Mouse (Mus musculus) gastrocnemius, postnatal 14 days (tissue): ENCODE measurements around the gene Rab11fip5. TPM values are rescaled to one million over a fixed set of nuclear protein-coding genes. Genes with fewer than 3 reads are reported as not detected.

Experiments
- DNase-seq: peaks from one replicate; pipeline ENCODE4 v3.0.0; 2021; ENCODE audit warnings: mixed read lengths
- intact Hi-C: fragments of 180-260 bp; cut with DNase I; formaldehyde crosslinking; loops from one replicate; pipeline ENCODE4 v1.15.1; 2025; ENCODE audit warnings: low total_unique reads
- long read RNA-seq, 2 experiments: library from polyadenylated mRNA; stranded (forward); transcript quantifications; one replicate each; pipeline ENCODE4 v2.0.0; 2021
- total RNA-seq, 2 experiments: library from RNA; stranded (reverse); gene quantifications; 2 replicates each; pipeline ENCODE4 v1.2.3; 2021

Rab11fip5 gene
- total RNA-seq, result 10 to 100 TPM; 25.9 to 31.5 TPM
- long read RNA-seq, experiment 1, full-length matches to known transcripts, result 24 of 33 reads
- long read RNA-seq, experiment 1, partial matches to known transcripts, result 5 of 33 reads
- long read RNA-seq, experiment 1, other reads (novel, unspliced or antisense), result 4 of 33 reads
- long read RNA-seq, experiment 2, full-length matches to known transcripts, result 27 of 43 reads
- long read RNA-seq, experiment 2, partial matches to known transcripts, result 7 of 43 reads
- long read RNA-seq, experiment 2, other reads (novel, unspliced or antisense), result 9 of 43 reads

- DNase-seq, result peak; percentile 48
These were observed at the start of gene Rab11fip5 for GRCm38 (mm10) chr6:85373951-85374733. Rab11fip5 (minus strand) TSS chr6:85374634.

GRCm38 (mm10) chr6:85423836-85424379, 49.5 kb upstream of the Rab11fip5 start, which contains the start of gene Noto:
Noto (plus strand) TSS chr6:85423886.
- no peak for DNase-seq
- intact Hi-C loops, result no loop called here

More at GRCm38 (mm10) chr6:85373951-85374733, at the start of gene Rab11fip5:
- intact Hi-C loops, result no loop called here

GRCm38 (mm10) chr6:85419150-85419549, 44.7 kb upstream of the Rab11fip5 start:
- intact Hi-C loops, result no loop called here
- DNase-seq, result no peak

- intact Hi-C loops, result no loop called here
These were observed 41.4 kb upstream of the Rab11fip5 start for GRCm38 (mm10) chr6:85415829-85416228.

GRCm38 (mm10) chr6:85410771-85411273, 36.4 kb upstream of the Rab11fip5 start:
- peak; percentile 49 for DNase-seq
- intact Hi-C loops, result no loop called here

More at GRCm38 (mm10) chr6:85415829-85416228, 41.4 kb upstream of the Rab11fip5 start:
- no peak for DNase-seq

GRCm38 (mm10) chr6:85409003-85409402, 34.6 kb upstream of the Rab11fip5 start:
- DNase-seq, result peak; percentile 25
- intact Hi-C loops, result no loop called here

- no peak for DNase-seq
- intact Hi-C loops, result no loop called here
These were observed 28.6 kb upstream of the Rab11fip5 start for GRCm38 (mm10) chr6:85403039-85403438.

GRCm38 (mm10) chr6:85402613-85403012, 28.2 kb upstream of the Rab11fip5 start:
- intact Hi-C loops, result no loop called here
- no peak for DNase-seq

- intact Hi-C loops, result loop anchor here (5.0 to 10.0 kb wide), 2 partner anchors 135 to 247 kb away; no protein-coding TSS in a partner anchor
- no peak for DNase-seq
These were observed 25.3 kb upstream of the Rab11fip5 start for GRCm38 (mm10) chr6:85399715-85400114.

- DNase-seq, result no peak
- intact Hi-C loops, result loop anchor here (5.0 to 10.0 kb wide), 2 partner anchors 132 to 245 kb away; no protein-coding TSS in a partner anchor
These were observed 22.7 kb upstream of the Rab11fip5 start for GRCm38 (mm10) chr6:85397165-85397564.

- no peak for DNase-seq
These were observed 20.9 kb upstream of the Rab11fip5 start for GRCm38 (mm10) chr6:85395360-85395759.

GRCm38 (mm10) chr6:85391803-85392202, 17.4 kb upstream of the Rab11fip5 start:
- intact Hi-C loops, result loop anchor here (5.0 to 10.0 kb wide), 2 partner anchors 45 to 127 kb away; no protein-coding TSS in a partner anchor
- peak; percentile 62 for DNase-seq

More at GRCm38 (mm10) chr6:85395360-85395759, 20.9 kb upstream of the Rab11fip5 start:
- intact Hi-C loops, result loop anchor here (5.0 to 10.0 kb wide), 2 partner anchors 131 to 243 kb away; no protein-coding TSS in a partner anchor

GRCm38 (mm10) chr6:85388608-85389007, 14.2 kb upstream of the Rab11fip5 start:
- DNase-seq, result no peak
- intact Hi-C loops, result no loop called here

- intact Hi-C loops, result no loop called here
These were observed 8.4 kb upstream of the Rab11fip5 start for GRCm38 (mm10) chr6:85382791-85383190.

GRCm38 (mm10) chr6:85381648-85382020, 7.2 kb upstream of the Rab11fip5 start:
- intact Hi-C loops, result no loop called here
- DNase-seq, result no peak

More at GRCm38 (mm10) chr6:85382791-85383190, 8.4 kb upstream of the Rab11fip5 start:
- DNase-seq, result no peak

- DNase-seq, result no peak
- intact Hi-C loops, result no loop called here
These were observed 6.6 kb upstream of the Rab11fip5 start for GRCm38 (mm10) chr6:85380901-85381647.

- intact Hi-C loops, result no loop called here
- DNase-seq, result peak; percentile 75
These were observed 5.9 kb upstream of the Rab11fip5 start for GRCm38 (mm10) chr6:85380201-85380900.

- intact Hi-C loops, result no loop called here
- no peak for DNase-seq
These were observed 4.2 kb upstream of the Rab11fip5 start for GRCm38 (mm10) chr6:85378629-85379028.
